Mouse (Mus musculus) spleen, adult 2 months (tissue): Measurements from ENCODE around the gene Sar1a. TPM values are rescaled to one million over a fixed set of nuclear protein-coding genes. Genes with fewer than 3 reads are reported as not detected.

Experiments used
- DNase-seq, 2 experiments: peaks; one replicate each; pipeline versions ENCODE4 v3.0.0 to v3.0.0-alpha.2; 2012 to 2021; ENCODE audit warnings: low spot score in 2 of 2, low read depth in 1 of 2
- H3K27ac ChIP-seq: fragments of 200-500 bp; 2 replicates; pipeline ENCODE4 v1.5.1; 2012; ENCODE audit warnings: low read length, inconsistent platforms; ENCODE audit not compliant: insufficient read depth
- H3K27me3 ChIP-seq: fragments of 200-500 bp; 2 replicates; pipeline ENCODE4 v1.6.1; 2012; ENCODE audit warnings: mild to moderate bottlenecking, moderate library complexity, low read length, inconsistent platforms; ENCODE audit not compliant: control insufficient read depth, insufficient read depth
- H3K36me3 ChIP-seq: fragments of 200-500 bp; 2 replicates; pipeline ENCODE4 v1.6.1; 2012; ENCODE audit warnings: mild to moderate bottlenecking, low read length, inconsistent platforms; ENCODE audit not compliant: control insufficient read depth, insufficient read depth
- H3K4me1 ChIP-seq: fragments of 200-500 bp; 2 replicates; pipeline ENCODE4 v1.6.1; 2011; ENCODE audit warnings: inconsistent platforms; ENCODE audit not compliant: control insufficient read depth, insufficient read depth, insufficient read length
- H3K4me3 ChIP-seq: fragments of 200-500 bp; 2 replicates; pipeline ENCODE4 v1.5.1; 2011; ENCODE audit warnings: mild to moderate bottlenecking, inconsistent platforms; ENCODE audit not compliant: insufficient read depth, insufficient read length; ENCODE audit errors: extremely low read depth
- CTCF ChIP-seq: fragments of 200-500 bp; IDR thresholded peaks from 2 replicates; pipeline ENCODE4 v1.5.1; 2011; ENCODE audit warnings: mild to moderate bottlenecking, inconsistent platforms; ENCODE audit not compliant: insufficient read depth, insufficient read length, insufficient replicate concordance; ENCODE audit errors: extremely low read depth
- POLR2A ChIP-seq: fragments of 200-500 bp; IDR thresholded peaks from 2 replicates; pipeline ENCODE4 v1.6.1; 2011; ENCODE audit warnings: low read depth, low read length, inconsistent platforms
- WGBS: fragments of 180-500 bp; shearing (Covaris S2); methylation state at CpG from one replicate; pipeline ENCODE4 v1.1.7; 2018; 5-methylcytosine and 5-hydroxymethylcytosine counted together
- polyA plus RNA-seq: library from polyadenylated mRNA; depleted of rRNA; stranded (reverse); fragments of >200 nt; gene quantifications from 2 replicates; pipeline ENCODE4 v1.2.3, GENCODE M21; 2012

The Sar1a gene
- polyA plus RNA-seq, 1 experiment = 42.7 TPM

- H3K27me3 ChIP-seq = no peaks in the 10 kb centered on the region
- peaks cover 5% of the 10 kb centered on the region for H3K36me3 ChIP-seq
- TF ChIP-seq CTCF (no peak), POLR2A (no peak)
- DNase-seq = no peak
- no peak overlapping the region for H3K27ac ChIP-seq
- WGBS = 87% methylated on average over 8 of the region's 8 CpGs
- H3K4me1 ChIP-seq = no peaks in the 10 kb centered on the region
- no peak overlapping the region for H3K4me3 ChIP-seq
These were observed 18.2 kb upstream of the Sar1a start for GRCm38 (mm10) chr10:61661887-61662286.

- Histone ChIP-seq H3K36me3 (peaks cover 5% of the 10 kb centered on the region), H3K4me3 (no peak overlapping the region), H3K4me1 (no peaks in the 10 kb centered on the region), H3K27me3 (no peaks in the 10 kb centered on the region), H3K27ac (no peak overlapping the region)
- no peak for DNase-seq
- TF ChIP-seq POLR2A = no peak
- TF ChIP-seq CTCF = no peak
- WGBS = 86% methylated on average over 10 of the region's 10 CpGs
These were observed 17.6 kb upstream of the Sar1a start for GRCm38 (mm10) chr10:61662391-61662988.

- no peak for TF ChIP-seq CTCF
- TF ChIP-seq POLR2A = no peak
- Histone ChIP-seq H3K27ac (no peak overlapping the region), H3K4me1 (no peaks in the 10 kb centered on the region), H3K27me3 (no peaks in the 10 kb centered on the region), H3K4me3 (no peak overlapping the region), H3K36me3 (peaks cover 8% of the 10 kb centered on the region)
- WGBS = 96% methylated on average over 10 of the region's 10 CpGs
- no peak for DNase-seq
These were observed 15.0 kb upstream of the Sar1a start for GRCm38 (mm10) chr10:61665111-61665510.

GRCm38 (mm10) chr10:61665651-61666050 is 14.4 kb upstream of the Sar1a start:
- H3K27me3 ChIP-seq = no peaks in the 10 kb centered on the region
- TF ChIP-seq POLR2A = no peak
- TF ChIP-seq CTCF = no peak
- H3K27ac ChIP-seq = no peak overlapping the region
- WGBS = 92% methylated on average over 3 of the region's 3 CpGs
- no peak overlapping the region for H3K4me3 ChIP-seq
- H3K4me1 ChIP-seq = no peaks in the 10 kb centered on the region
- no peak for DNase-seq
- H3K36me3 ChIP-seq = peaks cover 8% of the 10 kb centered on the region

- no peaks in the 10 kb centered on the region for H3K27me3 ChIP-seq
- H3K27ac ChIP-seq = no peak overlapping the region
- no peak overlapping the region for H3K4me3 ChIP-seq
- TF ChIP-seq POLR2A (no peak), CTCF (no peak)
- no peak for DNase-seq
- peaks cover 5% of the 10 kb centered on the region; the same call in 1 of the 2 replicates for H3K36me3 ChIP-seq
- WGBS = 86% methylated on average over 7 of the region's 7 CpGs
- H3K4me1 ChIP-seq = no peaks in the 10 kb centered on the region
These were observed 10.8 kb upstream of the Sar1a start for GRCm38 (mm10) chr10:61669289-61669688.

- no peaks in the 10 kb centered on the region for H3K27me3 ChIP-seq
- H3K4me3 ChIP-seq = no peak overlapping the region
- TF ChIP-seq CTCF (no peak), POLR2A (no peak)
- H3K27ac ChIP-seq = no peak overlapping the region
- no peak for DNase-seq
- H3K36me3 ChIP-seq = peaks cover 5% of the 10 kb centered on the region; the same call in 1 of the 2 replicates
- no peaks in the 10 kb centered on the region for H3K4me1 ChIP-seq
These were observed 10.2 kb upstream of the Sar1a start for GRCm38 (mm10) chr10:61669896-61670295.

- H3K27ac ChIP-seq = no peak overlapping the region
- 96% methylated on average over 3 of the region's 3 CpGs for WGBS
- no peak overlapping the region for H3K4me3 ChIP-seq
- peaks cover 3% of the 10 kb centered on the region; the same call in 1 of the 2 replicates for H3K36me3 ChIP-seq
- TF ChIP-seq POLR2A = no peak
- no peak for TF ChIP-seq CTCF
- H3K4me1 ChIP-seq = no peaks in the 10 kb centered on the region
- no peak for DNase-seq
- no peaks in the 10 kb centered on the region for H3K27me3 ChIP-seq
These were observed 9.3 kb upstream of the Sar1a start for GRCm38 (mm10) chr10:61670758-61671157.
